Mouse (Mus musculus) forebrain, postnatal 0 days (tissue): Measurements from ENCODE around the gene Map1s. TPM values are rescaled to one million over a fixed set of nuclear protein-coding genes. Genes with fewer than 3 reads are reported as not detected.

ENCODE experiments used
- ATAC-seq: fragments of 200-750 bp; cut with Nextera tagmentation; 2 replicates; pipeline ENCODE4 v1.8.0; 2017; ENCODE audit warnings: mild to moderate bottlenecking, moderate library complexity
- DNase-seq: peaks from one replicate; pipeline ENCODE4 v3.0.0-alpha.2; 2015
- H3K27ac ChIP-seq: fragments of 300-500 bp; sonication (generic); 2 replicates; pipeline ENCODE4 v1.5.1; 2014; ENCODE audit warnings: low read depth, mild to moderate bottlenecking, antibody characterized with exemption, low read length, moderate library complexity, mixed read lengths
- H3K27me3 ChIP-seq: fragments of 300-500 bp; sonication (generic); 2 replicates; pipeline ENCODE4 v1.6.1; 2014; ENCODE audit warnings: mild to moderate bottlenecking, low read length, mixed read lengths; ENCODE audit not compliant: insufficient read depth
- H3K36me3 ChIP-seq: fragments of 300-500 bp; sonication (generic); 2 replicates; pipeline ENCODE4 v1.6.1; 2014; ENCODE audit warnings: mild to moderate bottlenecking, moderate library complexity; ENCODE audit not compliant: insufficient read depth
- H3K4me1 ChIP-seq: fragments of 300-500 bp; sonication (generic); 2 replicates; pipeline ENCODE4 v1.6.1; 2014; ENCODE audit warnings: antibody characterized with exemption; ENCODE audit not compliant: insufficient read depth
- H3K4me2 ChIP-seq: fragments of 300-500 bp; sonication (generic); 2 replicates; pipeline ENCODE4 v1.6.1; 2014; ENCODE audit warnings: low read depth, mild to moderate bottlenecking, moderate library complexity
- H3K4me3 ChIP-seq: fragments of 300-500 bp; sonication (generic); 2 replicates; pipeline ENCODE4 v1.5.1; 2014; ENCODE audit warnings: low read depth, low read length, mixed read lengths
- H3K9ac ChIP-seq: fragments of 300-500 bp; sonication (generic); 2 replicates; pipeline ENCODE4 v1.6.1; 2014; ENCODE audit warnings: mild to moderate bottlenecking
- H3K9me3 ChIP-seq: fragments of 300-500 bp; sonication (generic); 2 replicates; pipeline ENCODE4 v1.6.1; 2016; ENCODE audit warnings: low read length
- CTCF ChIP-seq: sonication (generic); IDR thresholded peaks from 2 replicates; pipeline ENCODE4 v1.5.1; 2016; ENCODE audit warnings: antibody characterized with exemption, control low read depth, low read depth
- WGBS: fragments of 180-500 bp; shearing (Covaris S2); extraction: QIAGEN DNeasy Blood & Tissue Kit; methylation state at CpG from one replicate; pipeline ENCODE4 v1.1.7; 2014; 5-methylcytosine and 5-hydroxymethylcytosine counted together
- polyA plus RNA-seq: library from polyadenylated mRNA; unstranded; fragments of >200 nt; fragmentation: Nextera tagmentation; extraction: Ambion mirVana; gene quantifications from 2 replicates; pipeline ENCODE4 v1.2.1, GENCODE M21; 2015
- total RNA-seq: library from RNA; depleted of rRNA; stranded (reverse); fragments of >200 nt; gene quantifications from 2 replicates; pipeline ENCODE4 v1.2.3, GENCODE M21; 2014

Map1s gene
- total and polyA plus RNA-seq, 2 experiments from 2014 or later = 63.9 to 68.1 TPM

DNA sequence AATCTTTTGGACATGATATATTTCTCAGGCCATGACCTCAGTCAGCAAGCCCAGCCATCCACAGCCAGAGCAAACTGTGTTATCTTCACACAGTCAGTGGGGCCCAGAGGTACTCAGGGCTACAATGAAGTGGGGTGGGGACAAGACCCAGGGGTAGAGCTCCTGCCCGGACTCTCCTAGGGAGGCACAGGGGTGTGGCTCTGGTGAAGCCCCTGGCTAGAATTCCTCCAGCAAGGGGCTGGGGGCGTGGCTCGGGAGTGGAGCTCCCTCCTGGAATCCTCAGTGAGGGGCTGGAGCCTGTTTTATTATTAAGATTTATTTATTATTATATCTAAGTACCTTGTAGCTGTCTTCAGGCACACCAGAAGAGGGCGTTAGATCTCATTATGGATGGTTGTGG is 29.4 kb upstream of the Map1s start:
- no peak for ATAC-seq
- H3K36me3 ChIP-seq = no peaks in the 10 kb centered on the region
- H3K9me3 ChIP-seq = no peaks in the 10 kb centered on the region
- no peaks in the 10 kb centered on the region for H3K27me3 ChIP-seq
- no peak overlapping the region for H3K9ac ChIP-seq
- H3K27ac ChIP-seq = no peak overlapping the region
- no peak for DNase-seq
- TF ChIP-seq CTCF = no peak
- H3K4me1 ChIP-seq = peaks cover 4% of the 10 kb centered on the region; the same call in 1 of the 2 replicates
- 69% methylated on average over 4 of the region's 4 CpGs for WGBS
- no peak overlapping the region for H3K4me3 ChIP-seq
- H3K4me2 ChIP-seq = no peak overlapping the region

DNA sequence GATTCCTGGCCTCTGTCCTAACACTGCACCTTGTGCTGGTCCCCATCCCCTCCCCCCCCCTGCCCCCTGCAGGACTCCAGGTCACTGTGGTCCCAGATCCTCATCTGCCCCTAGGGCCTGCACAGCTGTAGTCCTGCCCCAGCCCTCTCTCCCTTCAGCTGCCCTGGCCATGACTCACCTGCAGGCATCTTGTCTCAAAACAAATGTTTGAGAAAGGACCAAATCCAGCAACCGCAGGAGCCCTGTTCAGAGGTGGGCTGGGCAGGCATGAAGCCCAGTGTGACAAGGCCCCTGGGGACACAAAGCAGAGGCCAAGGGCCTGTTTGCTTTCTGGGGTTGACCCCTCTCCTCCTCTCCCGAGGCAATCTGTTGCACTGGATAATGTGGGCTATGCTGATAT is 27.6 kb upstream of the Map1s start:
- H3K36me3 ChIP-seq = no peaks in the 10 kb centered on the region
- H3K4me3 ChIP-seq = no peak overlapping the region
- no peaks in the 10 kb centered on the region for H3K4me1 ChIP-seq
- ATAC-seq = no peak
- no peak for TF ChIP-seq CTCF
- H3K27me3 ChIP-seq = no peaks in the 10 kb centered on the region
- H3K9ac ChIP-seq = no peak overlapping the region
- H3K4me2 ChIP-seq = no peak overlapping the region
- WGBS = 68% methylated on average over 2 of the region's 2 CpGs
- DNase-seq = no peak
- H3K9me3 ChIP-seq = no peaks in the 10 kb centered on the region
- no peak overlapping the region for H3K27ac ChIP-seq

DNA sequence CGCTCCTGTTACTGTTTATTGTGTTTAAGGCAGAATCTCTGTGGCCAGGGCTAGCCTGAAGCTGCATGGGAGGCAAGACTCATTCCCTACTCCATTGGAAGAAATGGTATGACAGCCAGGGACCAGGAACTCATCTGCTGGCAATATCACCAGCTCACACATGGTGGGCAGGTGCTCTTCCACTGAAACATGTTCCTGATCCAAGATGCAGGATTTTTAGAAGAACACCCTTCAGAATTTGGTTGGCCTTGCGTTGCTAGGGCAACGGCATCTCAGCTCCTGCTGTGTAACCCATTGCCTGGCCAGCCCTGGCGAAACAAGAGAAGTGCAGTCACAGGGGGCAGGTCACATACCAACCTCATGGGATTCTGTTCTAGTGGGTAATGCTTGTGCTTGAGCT is 26.2 kb upstream of the Map1s start:
- no peaks in the 10 kb centered on the region for H3K4me1 ChIP-seq
- H3K27ac ChIP-seq = no peak overlapping the region
- no peak overlapping the region for H3K4me3 ChIP-seq
- no peak overlapping the region for H3K9ac ChIP-seq
- ATAC-seq (peak; percentile 28; the same call in 1 of the 2 replicates), DNase-seq (no peak)
- H3K9me3 ChIP-seq = no peaks in the 10 kb centered on the region
- H3K36me3 ChIP-seq = no peaks in the 10 kb centered on the region
- 47% methylated on average over 4 of the region's 4 CpGs for WGBS
- no peak for TF ChIP-seq CTCF
- no peaks in the 10 kb centered on the region for H3K27me3 ChIP-seq
- H3K4me2 ChIP-seq = no peak overlapping the region

DNA sequence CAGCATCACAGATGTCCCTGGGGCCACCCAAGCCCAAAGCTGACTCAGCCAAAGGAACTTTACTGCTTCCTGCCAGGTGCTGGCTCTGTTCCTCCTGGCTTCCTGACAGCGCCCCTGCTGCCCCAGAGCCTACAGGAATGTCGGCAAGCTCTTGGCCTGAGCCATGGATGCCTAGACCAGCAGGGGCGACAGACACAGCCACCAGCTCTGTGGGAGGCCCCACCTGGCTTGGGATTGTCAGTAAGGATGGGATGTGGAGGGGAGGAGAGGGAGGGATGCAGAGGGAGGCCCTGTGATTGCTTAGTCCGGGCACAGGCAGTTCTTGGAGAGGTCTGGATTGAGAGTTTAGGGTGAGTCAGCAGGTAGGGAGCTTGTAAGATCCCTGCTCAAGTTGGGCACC is 25.6 kb upstream of the Map1s start:
- no peaks in the 10 kb centered on the region for H3K9me3 ChIP-seq
- no peak overlapping the region for H3K9ac ChIP-seq
- H3K4me1 ChIP-seq = no peaks in the 10 kb centered on the region
- H3K36me3 ChIP-seq = no peaks in the 10 kb centered on the region
- H3K4me3 ChIP-seq = no peak overlapping the region
- no peaks in the 10 kb centered on the region for H3K27me3 ChIP-seq
- no peak overlapping the region for H3K27ac ChIP-seq
- DNase-seq (no peak), ATAC-seq (peak; percentile 18; the same call in 1 of the 2 replicates)
- TF ChIP-seq CTCF = peak; percentile 28; the same call in 1 of the 2 replicates
- WGBS = 10% methylated on average over 4 of the region's 4 CpGs
- no peak overlapping the region for H3K4me2 ChIP-seq

DNA sequence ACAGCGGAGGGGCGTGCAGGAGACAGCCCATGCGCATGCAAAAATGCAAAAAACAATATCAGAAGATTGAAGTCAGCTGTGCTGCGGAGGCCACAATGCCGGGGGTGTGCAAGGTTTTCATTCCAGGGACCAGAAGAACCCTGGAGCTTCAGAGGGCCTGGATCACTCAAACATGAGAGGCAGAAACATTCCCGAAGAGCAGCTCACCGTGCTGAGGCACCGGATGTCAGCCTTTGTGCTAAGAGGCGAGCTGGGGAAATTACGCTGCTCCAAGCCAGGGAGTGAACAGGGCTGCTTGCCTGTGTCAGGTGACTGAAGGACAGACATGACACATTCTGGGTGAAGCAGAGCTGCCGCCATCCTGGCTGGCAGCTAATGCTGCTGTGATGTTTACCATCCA is 25.2 kb upstream of the Map1s start:
- no peak for DNase-seq
- no peaks in the 10 kb centered on the region for H3K9me3 ChIP-seq
- H3K27ac ChIP-seq = no peak overlapping the region
- 30% methylated on average over 11 of the region's 11 CpGs for WGBS
- H3K4me3 ChIP-seq = no peak overlapping the region
- no peaks in the 10 kb centered on the region for H3K27me3 ChIP-seq
- no peak for TF ChIP-seq CTCF
- H3K4me2 ChIP-seq = no peak overlapping the region
- ATAC-seq = no peak
- H3K9ac ChIP-seq = no peak overlapping the region
- H3K36me3 ChIP-seq = no peaks in the 10 kb centered on the region
- H3K4me1 ChIP-seq = no peaks in the 10 kb centered on the region

DNA sequence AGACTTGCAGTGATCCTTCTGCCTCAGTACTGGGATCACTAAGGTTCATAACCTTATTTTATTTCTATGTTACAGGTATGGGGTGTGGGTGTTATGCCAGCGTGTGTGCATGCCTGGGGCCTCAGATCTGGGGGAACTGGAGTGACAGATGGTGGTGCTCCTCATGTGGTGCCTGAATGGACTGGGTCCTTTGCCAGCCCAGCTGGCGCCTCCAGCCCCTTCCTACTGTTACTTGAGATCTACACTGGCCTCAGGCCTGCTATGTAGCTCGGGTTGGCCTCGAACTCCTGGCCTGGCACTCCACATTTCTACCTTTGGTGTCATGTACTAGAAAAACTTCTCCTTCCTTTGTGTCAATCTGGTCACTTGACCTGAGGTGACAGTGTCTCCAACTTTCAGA is 21.5 kb upstream of the Map1s start:
- WGBS = 77% methylated on average over 4 of the region's 4 CpGs
- DNase-seq = no peak
- H3K9ac ChIP-seq = no peak overlapping the region
- no peaks in the 10 kb centered on the region for H3K4me1 ChIP-seq
- ATAC-seq = no peak
- H3K9me3 ChIP-seq = no peaks in the 10 kb centered on the region
- no peaks in the 10 kb centered on the region for H3K36me3 ChIP-seq
- H3K4me2 ChIP-seq = no peak overlapping the region
- H3K4me3 ChIP-seq = no peak overlapping the region
- TF ChIP-seq CTCF = no peak
- no peaks in the 10 kb centered on the region; the same call in 1 of the 2 replicates for H3K27me3 ChIP-seq
- H3K27ac ChIP-seq = no peak overlapping the region

DNA sequence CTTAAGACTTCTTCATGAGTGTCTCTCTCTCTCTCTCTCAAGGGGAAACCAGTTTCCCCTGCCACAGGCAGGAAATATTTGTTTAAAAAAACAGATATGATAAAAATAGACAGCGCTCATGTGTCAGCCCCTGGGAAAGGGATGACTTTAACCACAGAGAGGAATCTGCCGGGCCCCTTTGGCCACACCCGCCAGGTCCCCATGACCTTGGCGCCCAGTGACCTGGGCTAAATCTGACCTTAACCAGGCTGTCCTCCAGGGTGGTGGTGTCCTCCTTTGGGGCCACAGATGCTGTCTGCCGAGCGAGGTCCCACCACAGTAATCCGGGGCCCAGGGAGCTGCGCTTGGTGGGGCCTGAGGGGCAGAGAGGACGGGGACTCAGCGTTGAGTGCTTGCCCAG is 21.0 kb upstream of the Map1s start:
- TF ChIP-seq CTCF = no peak
- H3K4me1 ChIP-seq = no peaks in the 10 kb centered on the region
- no peak for ATAC-seq
- 87% methylated on average over 10 of the region's 10 CpGs for WGBS
- no peak overlapping the region for H3K27ac ChIP-seq
- DNase-seq = no peak
- no peaks in the 10 kb centered on the region; the same call in 1 of the 2 replicates for H3K27me3 ChIP-seq
- no peak overlapping the region for H3K4me3 ChIP-seq
- no peaks in the 10 kb centered on the region for H3K36me3 ChIP-seq
- H3K9ac ChIP-seq = no peak overlapping the region
- H3K4me2 ChIP-seq = no peak overlapping the region
- no peaks in the 10 kb centered on the region for H3K9me3 ChIP-seq

DNA sequence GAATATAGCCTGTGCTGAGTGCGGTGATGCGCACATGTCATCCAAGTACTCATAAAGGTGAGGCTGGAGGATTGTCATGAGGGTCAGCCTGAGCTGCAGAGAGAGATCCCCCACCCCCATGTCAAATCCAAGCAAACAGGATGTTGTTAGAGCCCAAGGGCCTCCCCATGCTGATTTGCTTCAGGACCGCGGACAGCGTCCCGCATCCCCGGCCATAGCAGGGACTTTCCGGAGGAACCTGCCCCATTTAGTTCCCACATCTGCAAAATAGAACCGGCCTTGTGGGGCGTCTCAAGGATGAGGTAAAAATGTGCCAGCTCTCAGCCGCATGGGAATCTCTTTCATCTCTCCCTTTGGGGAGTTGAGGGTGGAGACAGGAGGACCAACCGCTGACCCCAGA is 20.1 kb upstream of the Map1s start:
- no peak for DNase-seq
- 22% methylated on average over 12 of the region's 12 CpGs for WGBS

More for the DNA sequence above, 20.1 kb upstream of the Map1s start:
- H3K4me1 ChIP-seq = no peaks in the 10 kb centered on the region
- no peaks in the 10 kb centered on the region for H3K9me3 ChIP-seq
- H3K4me2 ChIP-seq = no peak overlapping the region
- ATAC-seq = no peak
- peaks cover under 1% of the 10 kb centered on the region for H3K27me3 ChIP-seq
- no peaks in the 10 kb centered on the region for H3K36me3 ChIP-seq
- no peak overlapping the region for H3K27ac ChIP-seq
- H3K9ac ChIP-seq = no peak overlapping the region
- TF ChIP-seq CTCF = no peak
- no peak overlapping the region for H3K4me3 ChIP-seq
